Mouse (Mus musculus) limb, embryonic 11.5 days (tissue): Measurements from ENCODE around the gene 1700007K13Rik. TPM values are rescaled to one million over a fixed set of nuclear protein-coding genes. Genes with fewer than 3 reads are reported as not detected.

Experiments used
- ATAC-seq: fragments of 200-750 bp; cut with Nextera tagmentation; 2 replicates; pipeline ENCODE4 v1.8.0; 2017; ENCODE audit warnings: low read depth; ENCODE audit not compliant: insufficient number of reproducible peaks, low FRiP score, low TSS enrichment
- DNase-seq: peaks from one replicate; pipeline ENCODE4 v3.0.0-alpha.2; 2015; ENCODE audit warnings: low spot score
- H3K27ac ChIP-seq: fragments of 300-500 bp; sonication (generic); replicated peaks from 2 replicates; pipeline ENCODE4 v1.5.1; 2014; ENCODE audit warnings: low read depth, mild to moderate bottlenecking, low read length
- H3K27me3 ChIP-seq: fragments of 300-500 bp; sonication (generic); 2 replicates; pipeline ENCODE4 v1.6.1; 2014; ENCODE audit warnings: mild to moderate bottlenecking, low read length, mixed read lengths; ENCODE audit not compliant: control insufficient read depth, insufficient read depth
- H3K36me3 ChIP-seq: fragments of 300-500 bp; sonication (generic); 2 replicates; pipeline ENCODE4 v1.6.1; 2014; ENCODE audit warnings: mild to moderate bottlenecking, low read length, moderate library complexity, mixed read lengths; ENCODE audit not compliant: control insufficient read depth, insufficient read depth
- H3K4me1 ChIP-seq: fragments of 300-500 bp; sonication (generic); 2 replicates; pipeline ENCODE4 v1.6.1; 2014; ENCODE audit warnings: low read length, mixed read lengths; ENCODE audit not compliant: control insufficient read depth, insufficient read depth
- H3K4me2 ChIP-seq: fragments of 300-500 bp; sonication (generic); 2 replicates; pipeline ENCODE4 v1.6.1; 2014; ENCODE audit warnings: low read depth, mild to moderate bottlenecking, moderate library complexity; ENCODE audit not compliant: severe bottlenecking
- H3K4me3 ChIP-seq: fragments of 300-500 bp; sonication (generic); 2 replicates; pipeline ENCODE4 v1.5.1; 2014; ENCODE audit warnings: low read depth, low read length
- H3K9ac ChIP-seq: fragments of 300-500 bp; sonication (generic); 2 replicates; pipeline ENCODE4 v1.6.1; 2014; ENCODE audit warnings: mild to moderate bottlenecking, low read length
- H3K9me3 ChIP-seq: fragments of 300-500 bp; sonication (generic); 2 replicates; pipeline ENCODE4 v1.6.1; 2016; ENCODE audit warnings: low read length; ENCODE audit not compliant: control insufficient read depth
- WGBS: fragments of 180-500 bp; shearing (Covaris S2); extraction: QIAGEN DNeasy Blood & Tissue Kit; methylation state at CpG from one replicate; pipeline ENCODE4 v1.1.7; 2014; 5-methylcytosine and 5-hydroxymethylcytosine counted together
- polyA plus RNA-seq: library from polyadenylated mRNA; unstranded; fragments of >200 nt; fragmentation: Nextera tagmentation; extraction: Ambion mirVana; gene quantifications from 2 replicates; pipeline ENCODE4 v1.2.1, GENCODE M21; 2014

1700007K13Rik gene
- polyA plus RNA-seq, 1 experiment from 2014 or later: 0.95 TPM

DNA sequence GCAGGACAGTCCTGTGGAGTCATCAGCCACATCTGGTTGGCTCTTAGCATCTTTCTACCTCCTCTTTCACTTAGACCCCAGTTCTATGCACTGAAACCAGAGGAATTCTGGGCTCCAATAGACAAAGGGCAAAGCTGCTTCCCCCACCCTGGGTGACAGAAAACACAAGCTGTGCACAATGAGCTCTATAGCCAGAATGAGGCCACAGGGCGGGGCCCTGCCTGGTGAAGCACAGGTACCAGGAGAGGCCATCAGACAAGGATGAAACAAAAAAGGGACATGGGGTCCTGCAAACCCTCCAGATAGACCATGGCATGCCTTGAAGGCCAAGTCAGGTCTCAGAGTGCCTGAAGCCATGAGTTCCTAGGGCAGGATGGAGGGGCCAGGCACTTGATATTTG lies 49.6 kb downstream of the 1700007K13Rik start:
- Histone ChIP-seq H3K27ac (no peak overlapping the region), H3K9ac (peak overlapping the region; percentile 4; the same call in 1 of the 2 replicates), H3K4me2 (no peak overlapping the region), H3K9me3 (no peaks in the 10 kb centered on the region), H3K4me1 (no peaks in the 10 kb centered on the region; the same call in 1 of the 2 replicates), H3K4me3 (no peak overlapping the region), H3K27me3 (no peaks in the 10 kb centered on the region), H3K36me3 (no peaks in the 10 kb centered on the region)
- no peak for ATAC-seq
- DNase-seq: no peak
- 97% methylated on average over 1 of the region's 1 CpGs for WGBS

DNA sequence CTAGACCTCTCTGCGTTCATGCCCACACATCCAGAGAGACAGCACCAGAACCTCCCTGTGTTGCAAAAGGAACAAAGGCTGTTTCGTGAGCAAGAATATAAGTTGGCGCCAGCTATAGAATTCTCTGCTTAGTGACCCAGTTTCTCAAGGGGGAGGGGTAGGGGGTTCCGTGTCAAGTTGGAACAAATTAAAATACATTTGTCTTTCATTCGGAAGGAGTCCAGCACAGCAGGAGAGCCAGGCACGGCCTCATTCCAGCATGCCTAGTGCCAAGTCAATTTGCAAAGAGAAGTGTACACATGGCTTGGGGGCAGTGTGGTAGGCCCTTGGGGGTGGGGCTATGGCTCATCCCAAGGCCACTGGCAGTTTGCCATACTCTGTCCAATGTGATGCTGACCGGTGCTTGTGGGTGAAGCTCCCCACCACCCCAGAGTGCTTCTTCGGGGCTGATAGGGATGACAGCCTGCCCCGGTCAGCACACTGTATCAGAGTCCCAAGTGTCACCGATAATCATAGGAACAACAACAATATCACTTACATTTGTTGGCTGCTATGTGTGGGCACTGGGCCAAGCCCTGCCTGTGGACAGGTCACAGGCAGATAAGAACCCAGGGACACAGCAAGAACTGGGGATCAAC lies 50.6 kb downstream of the 1700007K13Rik start:
- Histone ChIP-seq H3K27me3 (no peaks in the 10 kb centered on the region), H3K9ac (no peak overlapping the region), H3K4me2 (no peak overlapping the region), H3K4me1 (no peaks in the 10 kb centered on the region; the same call in 1 of the 2 replicates), H3K4me3 (no peak overlapping the region), H3K9me3 (no peaks in the 10 kb centered on the region), H3K36me3 (no peaks in the 10 kb centered on the region), H3K27ac (no peak overlapping the region)
- 75% methylated on average over 10 of the region's 10 CpGs for WGBS
- no peak for DNase-seq
- ATAC-seq: no peak

DNA sequence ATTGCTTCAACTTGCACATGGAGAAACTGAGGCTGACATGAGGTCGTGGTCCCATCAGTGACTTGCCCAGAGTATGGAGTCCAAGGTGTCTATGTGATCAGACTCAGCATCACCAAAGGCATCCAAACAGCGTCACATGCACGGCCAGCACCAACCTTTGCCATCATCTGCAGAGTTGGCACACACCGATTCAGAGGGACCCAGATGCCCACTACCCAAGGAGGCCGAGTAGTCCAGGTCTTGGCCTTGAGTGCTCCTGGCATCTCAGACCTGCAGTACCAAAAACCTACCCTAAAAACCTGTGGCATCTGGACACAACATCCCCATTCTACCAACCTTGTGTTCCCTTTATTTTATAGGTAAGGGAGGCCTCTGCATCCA lies 51.4 kb downstream of the 1700007K13Rik start:
- DNase-seq (no peak), ATAC-seq (no peak)
- Histone ChIP-seq H3K9ac (no peak overlapping the region), H3K27ac (no peak overlapping the region), H3K36me3 (no peaks in the 10 kb centered on the region), H3K4me2 (no peak overlapping the region), H3K27me3 (no peaks in the 10 kb centered on the region), H3K9me3 (no peaks in the 10 kb centered on the region), H3K4me1 (no peaks in the 10 kb centered on the region; the same call in 1 of the 2 replicates), H3K4me3 (no peak overlapping the region)
- 91% methylated on average over 5 of the region's 5 CpGs for WGBS

DNA sequence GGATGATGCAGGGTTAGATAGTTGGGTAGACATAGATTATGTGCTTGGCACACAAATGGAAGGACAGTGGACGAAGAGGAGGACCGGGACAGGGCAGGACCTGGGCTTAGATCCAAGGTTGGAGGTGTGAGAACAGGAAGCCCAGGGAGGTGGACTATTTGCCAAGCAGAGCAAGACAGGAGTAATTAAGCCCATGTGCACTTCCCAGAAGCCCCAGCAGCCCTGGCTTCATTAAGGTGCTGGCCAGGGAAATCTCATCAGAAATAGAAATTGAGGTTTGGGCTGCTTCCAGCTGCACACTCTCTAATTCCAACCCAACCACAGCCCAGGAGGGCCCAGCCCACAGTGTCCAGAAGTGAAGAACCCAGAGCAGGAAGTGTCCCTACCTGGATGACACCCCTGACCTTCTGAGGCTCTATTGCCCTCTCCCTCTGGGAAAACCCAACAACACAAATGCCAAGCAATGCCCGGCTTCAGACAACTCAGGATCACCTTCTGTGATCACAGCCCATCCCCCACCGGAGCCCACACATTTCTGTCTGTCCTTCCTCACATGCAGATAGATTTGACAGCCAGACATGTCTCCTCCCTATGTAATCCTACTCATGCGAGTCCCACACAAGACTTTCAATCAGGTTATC lies 51.9 kb downstream of the 1700007K13Rik start:
- Histone ChIP-seq H3K9ac (no peak overlapping the region), H3K9me3 (no peaks in the 10 kb centered on the region), H3K4me2 (no peak overlapping the region), H3K4me1 (peaks cover 2% of the 10 kb centered on the region; the same call in 1 of the 2 replicates), H3K4me3 (no peak overlapping the region), H3K27me3 (no peaks in the 10 kb centered on the region), H3K27ac (no peak overlapping the region), H3K36me3 (no peaks in the 10 kb centered on the region)
- 87% methylated on average over 5 of the region's 5 CpGs for WGBS
- ATAC-seq (no peak), DNase-seq (no peak)

- Histone ChIP-seq H3K9me3 (no peaks in the 10 kb centered on the region), H3K9ac (no peak overlapping the region), H3K4me2 (no peak overlapping the region), H3K27ac (no peak overlapping the region), H3K36me3 (no peaks in the 10 kb centered on the region), H3K27me3 (no peaks in the 10 kb centered on the region), H3K4me3 (no peak overlapping the region), H3K4me1 (peaks cover 3% of the 10 kb centered on the region; the same call in 1 of the 2 replicates)
- DNase-seq (no peak), ATAC-seq (no peak)
- 85% methylated on average over 6 of the region's 6 CpGs for WGBS
Measured at GRCm38 (mm10) chr2:28412936-28413335, 53.2 kb downstream of the 1700007K13Rik start.

Other genes with a start within 250 kb of the 1700007K13Rik start
- 5.3 and 5.4 TPM in 2 replicates for gene Ppp1r26, start 19.5 kb downstream of the 1700007K13Rik start, polyA plus RNA-seq
- 70.4 and 72.9 TPM in 2 replicates for gene Mrps2, start 1.7 kb upstream of the 1700007K13Rik start, polyA plus RNA-seq
- not detected in 2 replicates for gene Gbgt1, start 30.6 kb upstream of the 1700007K13Rik start, polyA plus RNA-seq
- gene Gm10134, start 39.8 kb upstream of the 1700007K13Rik start, polyA plus RNA-seq: not detected in 2 replicates
- 37.3 and 43.1 TPM in 2 replicates for gene Ralgds, start 46.8 kb upstream of the 1700007K13Rik start, polyA plus RNA-seq
- not detected in 2 replicates for gene Cel, start 97.1 kb upstream of the 1700007K13Rik start, polyA plus RNA-seq
- gene Gtf3c5, start 117.4 kb upstream of the 1700007K13Rik start, polyA plus RNA-seq: 48.6 and 48.9 TPM in 2 replicates
- 0.77 and 2.2 TPM in 2 replicates for gene Gfi1b, start 155.7 kb upstream of the 1700007K13Rik start, polyA plus RNA-seq
- 23.2 and 23.6 TPM in 2 replicates for gene Tsc1, start 174.9 kb upstream of the 1700007K13Rik start, polyA plus RNA-seq
- gene Spaca9, start 233.4 kb upstream of the 1700007K13Rik start, polyA plus RNA-seq: 1.7 and 2.0 TPM in 2 replicates
- 0.52 and 0.91 TPM in 2 replicates for gene Ak8, start 233.8 kb upstream of the 1700007K13Rik start, polyA plus RNA-seq